Mouse (Mus musculus): ENCODE results near the gene Trmt1. TPM values are rescaled to one million over a fixed set of nuclear protein-coding genes. Genes with fewer than 3 reads are reported as not detected.
A peak's percentile ranks its signal among the peaks of the same experiment; 100 is the strongest.

Gene Trmt1
- total and polyA plus RNA-seq, 3 experiments: 77.0 to 160 (median 157) TPM

- no peaks in the 10 kb centered on the region for H3K79me2 ChIP-seq (replicated peaks; ENCODE audit: control insufficient read depth, extremely low read depth, insufficient read depth, poor library complexity, severe bottlenecking)
- no peak overlapping the region for H3K4me2 ChIP-seq (ENCODE audit: insufficient read depth, low read depth, poor library complexity, severe bottlenecking)
- peak; percentile 30 for DNase-seq (ENCODE audit: extremely low read depth)
- H3K36me3 ChIP-seq (replicated peaks in 1 of 2; ENCODE audit: control insufficient read depth in 1 of 2, insufficient read depth in 1 of 2, low read length in 1 of 2): no peaks in the 10 kb centered on the region
- in situ Hi-C loops (cut with MboI; ENCODE audit: low pct_ligation_motif_present, low pct_unique_long_range_greater_than_20kb, low sequenced_read_pairs) (loop anchor here (5.0 kb wide), 1 partner anchor 68 kb away; no protein-coding TSS in a partner anchor), dilution Hi-C loops (cut with MboI; ENCODE audit: extremely low pct_ligation_motif_present, extremely low pct_unique_long_range_greater_than_20kb, low sequenced_read_pairs) (no loop called here)
- H3K4me1 ChIP-seq (ENCODE audit: control insufficient read depth in 1 of 2, insufficient read depth in 2 of 2): peaks cover 3 to 23% of the 10 kb centered on the region in 2 experiments
- H3K9me3 ChIP-seq (replicated peaks; ENCODE audit: low read length): no peaks in the 10 kb centered on the region
- H3K9ac ChIP-seq (ENCODE audit: insufficient read depth, low read depth): no peak overlapping the region
- H3K4me3 ChIP-seq (replicated peaks in 1 of 3; ENCODE audit: low read depth in 2 of 3, low read length in 2 of 3, poor library complexity in 1 of 3): no peak overlapping the region
- TF ChIP-seq MXI1 (IDR thresholded peaks at IDR 0.05; ENCODE audit: low read depth, low read length) (no peak), ZC3H11A (IDR thresholded peaks at IDR 0.05; ENCODE audit: low read depth, low read length) (no peak), EP300 (IDR thresholded peaks at IDR 0.05; ENCODE audit: low read length) (no peak), JUND (conservative IDR thresholded peaks at IDR 0.05; ENCODE audit: low read depth, low read length) (no peak), RCOR1 (conservative IDR thresholded peaks at IDR 0.05; ENCODE audit: low read depth, low read length) (no peak), RAD21 (IDR thresholded peaks at IDR 0.05; ENCODE audit: low read depth, low read length) (no peak), TCF12 (IDR thresholded peaks at IDR 0.05; ENCODE audit: low read depth, low read length) (no peak), UBTF (IDR thresholded peaks at IDR 0.05; ENCODE audit: low read depth, low read length) (no peak), PAX5 (IDR thresholded peaks at IDR 0.05; ENCODE audit: low read length) (no peak), CHD2 (IDR thresholded peaks at IDR 0.05; ENCODE audit: low read length) (no peak), USF1 (IDR thresholded peaks at IDR 0.05; ENCODE audit: low read depth, low read length) (no peak), HCFC1 (IDR thresholded peaks at IDR 0.05; ENCODE audit: low read depth, low read length) (no peak), POLR2A (IDR thresholded peaks at IDR 0.05; ENCODE audit: low read depth, low read length) (no peak), ZNF384 (IDR thresholded peaks at IDR 0.05; ENCODE audit: low read depth, low read length) (no peak), JUN (IDR thresholded peaks at IDR 0.05; ENCODE audit: insufficient read depth, low read depth, low read length) (no peak), MEF2A (IDR thresholded peaks at IDR 0.05; ENCODE audit: borderline replicate concordance, low read depth, low read length) (no peak), ZKSCAN1 (IDR thresholded peaks at IDR 0.05; ENCODE audit: borderline replicate concordance, low read depth, low read length) (no peak), IRF4 (IDR thresholded peaks at IDR 0.05; ENCODE audit: low read depth, low read length) (no peak), MYC (IDR thresholded peaks at IDR 0.05; ENCODE audit: low read depth, low read length) (no peak), MAX (IDR thresholded peaks at IDR 0.05; ENCODE audit: low read length) (no peak)
- H3K27ac ChIP-seq (ENCODE audit: insufficient read depth, low read depth): no peak overlapping the region
- H3K27me3 ChIP-seq (replicated peaks): peaks cover 87% of the 10 kb centered on the region
These were observed 52.8 kb downstream of the Trmt1 start for GRCm38 (mm10) chr8:84738715-84739400.

DNA sequence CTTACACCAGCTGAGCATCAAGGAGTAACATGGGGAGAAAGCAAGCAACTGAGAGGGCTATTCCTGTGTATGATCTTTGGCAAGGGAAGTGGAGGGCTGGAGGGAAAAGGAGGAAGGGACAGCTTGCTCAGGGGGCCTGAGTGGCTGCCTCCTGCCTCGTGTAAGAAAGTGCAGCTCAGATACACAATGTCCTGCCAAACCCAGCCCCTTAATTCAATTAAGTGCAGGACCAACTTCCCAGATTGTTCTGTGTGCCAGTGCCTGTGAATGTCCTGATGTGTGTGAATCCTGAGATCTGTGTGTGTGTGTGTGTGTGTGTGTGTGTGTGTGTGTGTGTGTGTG is 53.3 kb downstream of the Trmt1 start:
- TF ChIP-seq SIN3A (IDR thresholded peaks at IDR 0.05; ENCODE audit: low read length) (no peak), IRF4 (IDR thresholded peaks at IDR 0.05; ENCODE audit: low read depth, low read length) (no peak), MAZ (IDR thresholded peaks at IDR 0.05; ENCODE audit: low read depth, low read length) (no peak), RCOR1 (conservative IDR thresholded peaks at IDR 0.05; ENCODE audit: low read depth, low read length) (no peak), JUND (conservative IDR thresholded peaks at IDR 0.05; ENCODE audit: low read depth, low read length) (no peak), ZMIZ1 (IDR thresholded peaks at IDR 0.05; ENCODE audit: low read depth, low read length) (no peak), USF1 (IDR thresholded peaks at IDR 0.05; ENCODE audit: low read depth, low read length) (no peak), JUN (IDR thresholded peaks at IDR 0.05; ENCODE audit: insufficient read depth, low read depth, low read length) (no peak), HCFC1 (IDR thresholded peaks at IDR 0.05; ENCODE audit: low read depth, low read length) (no peak), PAX5 (IDR thresholded peaks at IDR 0.05; ENCODE audit: low read length) (no peak), GABPA (IDR thresholded peaks at IDR 0.05; ENCODE audit: insufficient replicate concordance, low read depth, low read length) (no peak), ZC3H11A (IDR thresholded peaks at IDR 0.05; ENCODE audit: low read depth, low read length) (no peak), TCF12 (IDR thresholded peaks at IDR 0.05; ENCODE audit: low read depth, low read length) (no peak), ELF1 (IDR thresholded peaks at IDR 0.05; ENCODE audit: low read depth, low read length) (no peak), MAX (IDR thresholded peaks at IDR 0.05; ENCODE audit: low read length) (no peak), MEF2A (IDR thresholded peaks at IDR 0.05; ENCODE audit: borderline replicate concordance, low read depth, low read length) (no peak), POLR2A (IDR thresholded peaks at IDR 0.05; ENCODE audit: low read depth, low read length) (no peak), MAFK (IDR thresholded peaks at IDR 0.05; ENCODE audit: insufficient replicate concordance, low read length) (no peak), USF2 (conservative IDR thresholded peaks at IDR 0.05; ENCODE audit: low read depth, low read length) (no peak), SMC3 (IDR thresholded peaks at IDR 0.05; ENCODE audit: low read depth, low read length) (no peak)
- H3K9ac ChIP-seq (ENCODE audit: insufficient read depth, low read depth): no peak overlapping the region
- dilution Hi-C loops (cut with MboI; ENCODE audit: extremely low pct_ligation_motif_present, extremely low pct_unique_long_range_greater_than_20kb, low sequenced_read_pairs): no loop called here
- H3K27ac ChIP-seq (ENCODE audit: insufficient read depth, low read depth): no peak overlapping the region
- DNase-seq (ENCODE audit: extremely low read depth): no peak
- H3K4me2 ChIP-seq (ENCODE audit: insufficient read depth, low read depth, poor library complexity, severe bottlenecking): no peak overlapping the region
- H3K79me2 ChIP-seq (replicated peaks; ENCODE audit: control insufficient read depth, extremely low read depth, insufficient read depth, poor library complexity, severe bottlenecking): no peaks in the 10 kb centered on the region
- H3K27me3 ChIP-seq (replicated peaks): peaks cover 85% of the 10 kb centered on the region
- in situ Hi-C loops (cut with MboI; ENCODE audit: low pct_ligation_motif_present, low pct_unique_long_range_greater_than_20kb, low sequenced_read_pairs): loop anchor here (5.0 kb wide), 1 partner anchor 68 kb away; no protein-coding TSS in a partner anchor
- no peaks in the 10 kb centered on the region for H3K9me3 ChIP-seq (replicated peaks; ENCODE audit: low read length)
- H3K4me1 ChIP-seq (ENCODE audit: control insufficient read depth in 1 of 2, insufficient read depth in 2 of 2): peaks cover 3 to 23% of the 10 kb centered on the region in 2 experiments
- H3K4me3 ChIP-seq (replicated peaks in 1 of 3; ENCODE audit: low read depth in 2 of 3, low read length in 2 of 3, poor library complexity in 1 of 3): no peak overlapping the region
- no peaks in the 10 kb centered on the region for H3K36me3 ChIP-seq (replicated peaks in 1 of 2; ENCODE audit: control insufficient read depth in 1 of 2, insufficient read depth in 1 of 2, low read length in 1 of 2)
